Mouse (Mus musculus): Measurements from ENCODE around the gene Caly. TPM values are rescaled to one million over a fixed set of nuclear protein-coding genes. Genes with fewer than 3 reads are reported as not detected.

The Caly gene
- polyA plus RNA-seq, 1 experiment: not detected

DNA sequence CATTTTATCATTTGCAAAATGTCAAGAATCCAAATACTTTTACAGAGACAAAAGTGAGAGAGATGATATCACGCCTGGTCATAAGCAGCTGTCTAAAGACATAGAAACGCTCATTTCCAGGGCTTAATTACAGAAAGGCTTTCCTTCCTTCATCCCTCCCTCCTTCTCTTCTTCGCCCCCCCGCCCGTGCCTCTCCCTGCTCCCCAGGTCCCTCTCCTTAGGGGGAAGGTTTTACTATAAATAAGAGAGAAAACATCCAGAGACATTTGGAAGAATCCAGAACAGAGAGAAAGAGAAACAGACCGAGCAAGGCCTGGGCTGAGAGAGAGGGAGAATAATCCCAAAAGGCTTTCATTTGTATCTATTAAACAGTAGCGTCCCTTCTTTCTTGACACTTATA lies 46.9 kb downstream of the Caly start:
- Histone ChIP-seq H3K4me1 (ENCODE audit: control insufficient read depth, insufficient read depth, insufficient read length, low read length) (no peaks in the 10 kb centered on the region), H3K27ac (replicated peaks; ENCODE audit: low read depth, low read length) (no peak overlapping the region)

DNA sequence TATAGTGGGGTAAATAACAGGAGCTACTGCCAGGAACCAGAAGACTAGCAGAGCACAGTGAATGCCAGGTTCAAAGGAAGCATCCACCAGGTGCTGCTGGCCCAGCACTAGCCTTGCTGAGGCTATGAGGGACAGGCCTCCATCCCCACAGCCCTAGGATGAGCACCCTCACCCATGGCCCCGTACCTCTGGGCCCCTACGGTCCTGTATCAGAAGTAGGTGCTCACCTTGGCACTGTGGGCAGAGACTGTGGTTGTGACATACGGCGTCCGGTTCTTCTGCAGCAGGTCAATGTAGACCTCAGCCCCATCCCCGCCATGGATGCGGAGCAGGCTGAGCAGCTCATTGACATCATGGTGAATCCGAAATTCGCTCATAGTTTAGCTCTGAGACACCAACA lies 49.0 kb downstream of the Caly start:
- Histone ChIP-seq H3K4me1 (ENCODE audit: control insufficient read depth, insufficient read depth, insufficient read length, low read length) (no peaks in the 10 kb centered on the region), H3K4me3 (ENCODE audit: insufficient read depth, low read depth, low read length) (no peak overlapping the region), H3K27ac (replicated peaks; ENCODE audit: low read depth, low read length) (no peak overlapping the region)

More for the DNA sequence above, 46.9 kb downstream of the Caly start:
- H3K4me3 ChIP-seq (ENCODE audit: insufficient read depth, low read depth, low read length): peak overlapping the region; percentile 88

- H3K4me3 ChIP-seq (ENCODE audit: insufficient read depth, low read depth, low read length): no peak overlapping the region
- H3K4me1 ChIP-seq (ENCODE audit: control insufficient read depth, insufficient read depth, insufficient read length, low read length): no peaks in the 10 kb centered on the region
- H3K27ac ChIP-seq (replicated peaks; ENCODE audit: low read depth, low read length): no peak overlapping the region
These were observed 50.0 kb downstream of the Caly start for GRCm38 (mm10) chr7:140032366-140032765.

DNA sequence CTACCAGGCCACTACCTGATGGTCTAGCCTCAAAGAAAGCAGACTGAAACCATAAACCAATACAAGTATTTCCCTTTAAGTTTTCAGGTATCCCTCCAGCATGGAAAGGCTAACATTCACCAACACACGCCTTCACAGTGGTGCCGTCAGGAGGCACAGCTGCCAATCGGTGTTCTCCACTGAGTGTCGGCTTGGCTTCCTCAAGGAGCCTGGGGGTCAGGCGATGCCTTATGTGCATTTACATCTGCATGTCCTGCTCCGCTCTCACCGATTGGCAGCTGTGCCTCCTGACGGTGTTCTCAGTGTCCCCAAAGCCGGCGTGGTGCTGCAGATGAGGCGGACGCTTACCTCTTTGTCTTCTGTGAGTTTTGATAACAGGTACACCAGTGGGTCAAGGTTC lies 50.6 kb downstream of the Caly start:
- Histone ChIP-seq H3K27ac (replicated peaks; ENCODE audit: low read depth, low read length) (no peak overlapping the region), H3K4me1 (ENCODE audit: control insufficient read depth, insufficient read depth, insufficient read length, low read length) (no peaks in the 10 kb centered on the region), H3K4me3 (ENCODE audit: insufficient read depth, low read depth, low read length) (no peak overlapping the region)

Other genes with a start within 250 kb of the Caly start
- gene Adgra1, start 248.4 kb downstream of the Caly start, polyA plus RNA-seq (2012; ENCODE audit: insufficient read depth, insufficient read length, missing spikeins): not detected in 2 replicates
- gene Kndc1, start 187.9 kb downstream of the Caly start, polyA plus RNA-seq (2012; ENCODE audit: insufficient read depth, insufficient read length, missing spikeins): 0.32 TPM in 1 of 2 replicates, not detected in the other
- not detected in 2 replicates for gene Utf1, start 138.8 kb downstream of the Caly start, polyA plus RNA-seq (2012; ENCODE audit: insufficient read depth, insufficient read length, missing spikeins)
- not detected in 2 replicates for gene 6430531B16Rik, start 103.8 kb downstream of the Caly start, polyA plus RNA-seq (2012; ENCODE audit: insufficient read depth, insufficient read length, missing spikeins)
- 3.0 TPM in 1 of 2 replicates, not detected in the other for gene Adam8, start 90.0 kb downstream of the Caly start, polyA plus RNA-seq (2012; ENCODE audit: insufficient read depth, insufficient read length, missing spikeins)
- 12.9 and 13.9 TPM in 2 replicates for gene Zfp511, start 46.2 kb downstream of the Caly start, polyA plus RNA-seq (2012; ENCODE audit: insufficient read depth, insufficient read length, missing spikeins)
- gene Tubgcp2, start 45.9 kb downstream of the Caly start, polyA plus RNA-seq (2012; ENCODE audit: insufficient read depth, insufficient read length, missing spikeins): 8.6 and 9.1 TPM in 2 replicates
- gene Msx3, start 33.5 kb downstream of the Caly start, polyA plus RNA-seq (2012; ENCODE audit: insufficient read depth, insufficient read length, missing spikeins): not detected in 2 replicates
- gene Prap1, start 10.8 kb upstream of the Caly start, polyA plus RNA-seq (2012; ENCODE audit: insufficient read depth, insufficient read length, missing spikeins): not detected in 2 replicates
- 211 and 236 TPM in 2 replicates for gene Fuom, start 19.9 kb upstream of the Caly start, polyA plus RNA-seq (2012; ENCODE audit: insufficient read depth, insufficient read length, missing spikeins)
- gene Paox, start 33.3 kb upstream of the Caly start, polyA plus RNA-seq (2012; ENCODE audit: insufficient read depth, insufficient read length, missing spikeins): 45.1 and 45.3 TPM in 2 replicates
- 1,018 and 1,090 TPM in 2 replicates for gene Echs1, start 33.9 kb upstream of the Caly start, polyA plus RNA-seq (2012; ENCODE audit: insufficient read depth, insufficient read length, missing spikeins)
- gene Mtg1, start 55.0 kb upstream of the Caly start, polyA plus RNA-seq (2012; ENCODE audit: insufficient read depth, insufficient read length, missing spikeins): 49.2 and 54.7 TPM in 2 replicates
- not detected in 2 replicates for gene Sprn, start 72.3 kb upstream of the Caly start, polyA plus RNA-seq (2012; ENCODE audit: insufficient read depth, insufficient read length, missing spikeins)
- gene Olfr522, start 82.2 kb upstream of the Caly start, polyA plus RNA-seq (2012; ENCODE audit: insufficient read depth, insufficient read length, missing spikeins): not detected in 2 replicates
- not detected in 2 replicates for gene Olfr523, start 90.7 kb upstream of the Caly start, polyA plus RNA-seq (2012; ENCODE audit: insufficient read depth, insufficient read length, missing spikeins)
- not detected in 2 replicates for gene Olfr524, start 123.4 kb upstream of the Caly start, polyA plus RNA-seq (2012; ENCODE audit: insufficient read depth, insufficient read length, missing spikeins)
- not detected in 2 replicates for gene Cd163l1, start 135.7 kb upstream of the Caly start, polyA plus RNA-seq (2012; ENCODE audit: insufficient read depth, insufficient read length, missing spikeins)
- not detected in 2 replicates for gene 5830411N06Rik, start 164.7 kb upstream of the Caly start, polyA plus RNA-seq (2012; ENCODE audit: insufficient read depth, insufficient read length, missing spikeins)
- gene Olfr525, start 238.3 kb upstream of the Caly start, polyA plus RNA-seq (2012; ENCODE audit: insufficient read depth, insufficient read length, missing spikeins): not detected in 2 replicates